Mouse (Mus musculus) cerebellum, adult 2 months (tissue): ENCODE measurements around the gene Cfap57.

Source experiments
- CTCF ChIP-seq: fragments of 200-500 bp; IDR thresholded peaks from 2 replicates; pipeline ENCODE4 v1.5.1; 2011; ENCODE audit warnings: low read depth, mild to moderate bottlenecking, control low read depth, low read length, moderate library complexity, borderline replicate concordance; ENCODE audit not compliant: insufficient read depth
- POLR2A ChIP-seq: fragments of 200-500 bp; IDR thresholded peaks from 2 replicates; pipeline ENCODE4 v1.6.1; 2011; ENCODE audit warnings: low read length, control low read depth, borderline replicate concordance; ENCODE audit not compliant: insufficient read depth

DNA sequence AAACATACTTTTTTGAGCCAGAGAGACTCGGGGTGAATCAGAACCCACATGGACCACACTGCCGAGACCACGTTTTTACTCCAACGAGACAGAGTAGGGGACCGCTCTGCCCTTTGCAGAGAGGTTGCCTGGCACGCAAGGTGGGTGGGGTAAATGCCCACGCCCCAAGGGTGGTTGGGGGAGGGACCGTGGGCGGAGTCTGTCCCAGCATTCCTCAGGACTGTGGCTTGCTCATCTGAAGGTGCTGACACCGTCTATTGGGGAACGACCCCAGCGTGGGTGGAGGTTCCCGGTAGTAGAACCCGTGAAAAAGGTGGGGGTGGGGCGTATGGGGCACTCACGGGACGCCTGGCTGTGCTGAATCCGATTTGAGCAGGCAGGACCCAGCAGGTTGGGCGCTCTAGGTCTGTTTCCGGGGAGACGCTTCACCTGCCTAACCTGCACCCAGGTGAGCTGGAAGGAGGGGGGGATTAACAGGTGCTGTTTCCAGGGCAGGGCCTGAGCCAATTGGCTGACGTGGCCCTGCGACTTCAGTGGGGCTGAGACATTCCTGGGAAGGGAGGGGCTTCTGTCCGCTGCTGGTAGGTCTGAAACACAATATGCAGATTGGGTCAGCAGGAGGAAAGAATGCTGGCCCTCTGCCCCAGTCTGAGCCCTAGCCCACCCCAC lies 76.9 kb downstream of the Cfap57 start, which contains the start of gene Tmem125:
- TF ChIP-seq POLR2A (no peak), CTCF (no peak)
